Mouse (Mus musculus) hindbrain, embryonic 13.5 days (tissue): Measurements from ENCODE around the gene C5ar2. TPM values are rescaled to one million over a fixed set of nuclear protein-coding genes. Genes with fewer than 3 reads are reported as not detected.

Experiments used
- ATAC-seq: fragments of 200-750 bp; cut with Nextera tagmentation; 2 replicates; pipeline ENCODE4 v1.8.0; 2017; ENCODE audit warnings: moderate TSS enrichment; ENCODE audit not compliant: low FRiP score
- H3K27ac ChIP-seq: fragments of 300-500 bp; sonication (generic); 2 replicates; pipeline ENCODE4 v1.5.1; 2015; ENCODE audit warnings: inconsistent platforms, mild to moderate bottlenecking, moderate library complexity
- H3K27me3 ChIP-seq: fragments of 300-500 bp; sonication (generic); 2 replicates; pipeline ENCODE4 v1.6.1; 2015; ENCODE audit warnings: mild to moderate bottlenecking, inconsistent platforms
- H3K36me3 ChIP-seq: fragments of 300-500 bp; sonication (generic); 2 replicates; pipeline ENCODE4 v1.6.1; 2015; ENCODE audit warnings: mild to moderate bottlenecking, inconsistent platforms
- H3K4me1 ChIP-seq: fragments of 300-500 bp; sonication (generic); replicated peaks from 2 replicates; pipeline ENCODE4 v1.6.1; 2015; ENCODE audit warnings: inconsistent platforms
- H3K4me2 ChIP-seq: fragments of 300-500 bp; sonication (generic); 2 replicates; pipeline ENCODE4 v1.6.1; 2015; ENCODE audit warnings: inconsistent platforms, mild to moderate bottlenecking, moderate library complexity
- H3K4me3 ChIP-seq: fragments of 300-500 bp; sonication (generic); 2 replicates; pipeline ENCODE4 v1.5.1; 2015; ENCODE audit warnings: mild to moderate bottlenecking, inconsistent platforms
- H3K9ac ChIP-seq: fragments of 300-500 bp; sonication (generic); 2 replicates; pipeline ENCODE4 v1.6.1; 2015; ENCODE audit warnings: mild to moderate bottlenecking, inconsistent platforms
- H3K9me3 ChIP-seq: fragments of 300-500 bp; sonication (generic); 2 replicates; pipeline ENCODE4 v1.6.1; 2016; ENCODE audit warnings: inconsistent platforms
- WGBS: fragments of 180-500 bp; shearing (Covaris S2); methylation state at CpG from one replicate; pipeline ENCODE4 v1.1.7; 2015; 5-methylcytosine and 5-hydroxymethylcytosine counted together
- polyA plus RNA-seq: library from polyadenylated mRNA; unstranded; fragments of >200 nt; fragmentation: Nextera tagmentation; extraction: Ambion mirVana; gene quantifications from 2 replicates; pipeline ENCODE4 v1.2.1, GENCODE M21; 2015

Gene C5ar2
- polyA plus RNA-seq, 1 experiment from 2014 or later: 0.14 TPM

GRCm38 (mm10) chr7:16208781-16209665 lies 34.9 kb downstream of the C5ar2 start:
- H3K27ac ChIP-seq: no peak overlapping the region
- no peak overlapping the region for H3K4me3 ChIP-seq
- H3K9me3 ChIP-seq: no peaks in the 10 kb centered on the region
- no peaks in the 10 kb centered on the region for H3K4me1 ChIP-seq
- WGBS: 91% methylated on average over 21 of the region's 21 CpGs
- ATAC-seq: no peak
- H3K36me3 ChIP-seq: peaks cover 91% of the 10 kb centered on the region
- no peak overlapping the region for H3K9ac ChIP-seq
- no peaks in the 10 kb centered on the region for H3K27me3 ChIP-seq
- no peak overlapping the region for H3K4me2 ChIP-seq

GRCm38 (mm10) chr7:16207496-16207895 lies 36.5 kb downstream of the C5ar2 start:
- Histone ChIP-seq H3K4me1 (no peaks in the 10 kb centered on the region), H3K27me3 (no peaks in the 10 kb centered on the region), H3K36me3 (peaks cover 91% of the 10 kb centered on the region), H3K9ac (peak overlapping the region; percentile 39; the same call in 1 of the 2 replicates), H3K27ac (no peak overlapping the region), H3K9me3 (no peaks in the 10 kb centered on the region), H3K4me3 (no peak overlapping the region), H3K4me2 (no peak overlapping the region)
- no peak for ATAC-seq
- WGBS: 87% methylated on average over 10 of the region's 10 CpGs

DNA sequence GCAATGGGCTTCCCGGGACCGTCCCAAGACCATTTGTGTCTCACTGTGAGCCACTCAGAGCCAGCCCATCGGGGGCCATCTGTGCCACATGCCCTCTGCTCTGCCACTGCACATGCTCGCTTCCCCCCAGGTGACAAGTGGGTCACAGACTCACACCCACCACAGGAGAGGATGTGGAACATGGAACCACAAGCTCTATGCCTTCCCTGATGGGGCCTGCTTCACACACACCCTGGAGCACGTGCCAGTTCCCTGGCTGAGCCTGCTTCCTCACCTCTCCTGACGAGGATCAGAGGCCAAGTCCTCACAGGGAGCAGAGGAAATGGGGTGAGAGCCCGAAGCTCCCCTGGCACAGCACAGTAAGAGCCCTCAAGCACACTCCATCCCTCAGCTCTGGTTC lies 36.9 kb downstream of the C5ar2 start:
- 86% methylated on average over 7 of the region's 7 CpGs for WGBS
- peaks cover 93% of the 10 kb centered on the region for H3K36me3 ChIP-seq

GRCm38 (mm10) chr7:16204791-16205190 lies 39.2 kb downstream of the C5ar2 start:
- Histone ChIP-seq H3K4me1 (no peaks in the 10 kb centered on the region), H3K9ac (no peak overlapping the region), H3K4me3 (no peak overlapping the region), H3K9me3 (no peaks in the 10 kb centered on the region), H3K27ac (no peak overlapping the region), H3K27me3 (no peaks in the 10 kb centered on the region), H3K4me2 (no peak overlapping the region), H3K36me3 (peaks cover 93% of the 10 kb centered on the region)
- 83% methylated on average over 9 of the region's 9 CpGs for WGBS
- ATAC-seq: no peak

More for the DNA sequence above, 36.9 kb downstream of the C5ar2 start:
- Histone ChIP-seq H3K9ac (no peak overlapping the region), H3K4me1 (no peaks in the 10 kb centered on the region), H3K4me3 (no peak overlapping the region), H3K27me3 (no peaks in the 10 kb centered on the region), H3K27ac (no peak overlapping the region), H3K9me3 (no peaks in the 10 kb centered on the region), H3K4me2 (no peak overlapping the region)
- no peak for ATAC-seq

GRCm38 (mm10) chr7:16203505-16203903 lies 40.5 kb downstream of the C5ar2 start:
- Histone ChIP-seq H3K27ac (no peak overlapping the region), H3K4me1 (no peaks in the 10 kb centered on the region), H3K4me2 (no peak overlapping the region), H3K36me3 (peaks cover 93% of the 10 kb centered on the region), H3K27me3 (no peaks in the 10 kb centered on the region), H3K9me3 (no peaks in the 10 kb centered on the region), H3K9ac (no peak overlapping the region), H3K4me3 (no peak overlapping the region)
- ATAC-seq: no peak
- WGBS: 95% methylated on average over 13 of the region's 13 CpGs

DNA sequence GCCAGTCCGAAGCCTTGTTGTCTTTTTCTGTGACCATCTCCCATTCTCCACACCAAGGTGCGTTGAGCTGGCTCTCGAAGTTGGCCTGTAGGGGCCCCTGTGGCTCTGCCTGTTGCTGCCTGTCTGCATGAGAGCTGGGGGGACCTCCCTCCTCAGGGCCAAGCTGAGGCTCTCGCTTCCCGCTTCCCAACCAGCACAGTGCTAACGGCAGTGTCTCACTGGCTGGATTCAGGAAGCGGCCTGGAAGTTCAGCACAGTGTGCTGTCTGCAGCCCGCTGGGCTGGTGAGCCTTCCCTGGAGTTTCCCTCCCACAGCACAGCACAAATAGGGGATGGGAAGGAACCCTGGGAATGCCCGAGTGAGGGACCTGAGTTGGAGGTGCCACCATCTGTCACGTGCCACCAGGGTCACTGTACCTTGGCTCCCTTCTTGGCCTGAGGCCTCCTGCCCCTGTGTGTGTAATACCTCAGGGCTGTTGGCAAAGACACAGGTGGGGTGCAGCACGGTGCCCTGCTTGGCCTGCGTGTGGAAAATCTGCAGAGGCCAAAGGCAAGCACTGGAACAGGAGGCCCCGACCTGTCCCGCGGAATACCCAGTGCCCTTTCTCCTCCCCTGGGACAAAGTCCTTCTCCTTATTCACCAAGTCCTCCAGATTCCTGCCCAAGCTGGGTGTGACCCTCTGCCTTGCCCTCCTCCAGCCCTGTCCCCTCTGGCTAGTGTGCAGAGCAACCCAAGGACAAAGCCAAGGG lies 41.0 kb downstream of the C5ar2 start:
- 85% methylated on average over 15 of the region's 15 CpGs for WGBS
- no peaks in the 10 kb centered on the region for H3K9me3 ChIP-seq
- H3K4me2 ChIP-seq: no peak overlapping the region
- ATAC-seq: no peak
- no peak overlapping the region for H3K27ac ChIP-seq
- H3K36me3 ChIP-seq: peaks cover 96% of the 10 kb centered on the region
- H3K4me3 ChIP-seq: no peak overlapping the region
- no peaks in the 10 kb centered on the region for H3K4me1 ChIP-seq
- H3K9ac ChIP-seq: no peak overlapping the region
- H3K27me3 ChIP-seq: no peaks in the 10 kb centered on the region

DNA sequence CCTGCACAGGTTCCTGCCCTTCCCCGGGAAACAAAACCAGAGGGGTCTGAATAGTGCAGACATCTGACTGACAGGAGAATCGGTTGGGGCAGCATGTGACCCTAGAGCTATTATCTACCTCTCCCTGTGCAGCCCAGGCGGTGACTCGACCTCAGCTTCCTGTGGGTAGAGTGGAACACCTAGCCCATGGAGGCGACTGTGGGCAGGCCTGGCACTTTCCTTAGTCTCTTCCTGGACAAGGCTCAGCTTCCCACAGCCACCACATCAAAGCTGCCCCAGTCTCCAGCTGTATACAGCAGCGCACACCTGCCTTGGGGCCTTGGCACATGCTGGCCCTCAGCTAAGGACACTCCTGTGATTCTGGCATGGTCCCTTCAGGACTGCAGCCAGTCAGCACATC lies 42.8 kb downstream of the C5ar2 start:
- H3K36me3 ChIP-seq: peaks cover 99% of the 10 kb centered on the region
- no peak for ATAC-seq
- H3K9me3 ChIP-seq: no peaks in the 10 kb centered on the region
- H3K9ac ChIP-seq: no peak overlapping the region
- H3K27ac ChIP-seq: no peak overlapping the region
- no peaks in the 10 kb centered on the region for H3K27me3 ChIP-seq
- H3K4me2 ChIP-seq: no peak overlapping the region
- no peak overlapping the region for H3K4me3 ChIP-seq
- H3K4me1 ChIP-seq: no peaks in the 10 kb centered on the region
- WGBS: 88% methylated on average over 6 of the region's 6 CpGs

- H3K27me3 ChIP-seq: no peaks in the 10 kb centered on the region
- H3K9ac ChIP-seq: no peak overlapping the region
- no peak overlapping the region for H3K4me3 ChIP-seq
- no peak for ATAC-seq
- WGBS: 91% methylated on average over 11 of the region's 11 CpGs
- H3K9me3 ChIP-seq: no peaks in the 10 kb centered on the region
- H3K36me3 ChIP-seq: peaks cover 84% of the 10 kb centered on the region
- H3K4me2 ChIP-seq: no peak overlapping the region
- no peaks in the 10 kb centered on the region for H3K4me1 ChIP-seq
- no peak overlapping the region for H3K27ac ChIP-seq
These were observed 45.4 kb downstream of the C5ar2 start for GRCm38 (mm10) chr7:16198540-16198939.

GRCm38 (mm10) chr7:16197166-16197565 lies 46.8 kb downstream of the C5ar2 start:
- Histone ChIP-seq H3K9ac (no peak overlapping the region), H3K4me3 (no peak overlapping the region), H3K9me3 (no peaks in the 10 kb centered on the region), H3K4me2 (no peak overlapping the region), H3K27ac (no peak overlapping the region), H3K27me3 (no peaks in the 10 kb centered on the region), H3K36me3 (peaks cover 70% of the 10 kb centered on the region), H3K4me1 (0 out of 2 replicates have a peak, but pooled peaks cover 2% of the 10 kb centered on the region)
- 81% methylated on average over 5 of the region's 5 CpGs for WGBS
- ATAC-seq: no peak

- Histone ChIP-seq H3K4me3 (no peak overlapping the region), H3K4me1 (0 out of 2 replicates have a peak, but pooled peaks cover 3% of the 10 kb centered on the region), H3K36me3 (peaks cover 65% of the 10 kb centered on the region), H3K9me3 (no peaks in the 10 kb centered on the region), H3K4me2 (no peak overlapping the region), H3K9ac (no peak overlapping the region), H3K27ac (no peak overlapping the region), H3K27me3 (no peaks in the 10 kb centered on the region)
- 85% methylated on average over 6 of the region's 6 CpGs for WGBS
- no peak for ATAC-seq
These were observed 47.3 kb downstream of the C5ar2 start for GRCm38 (mm10) chr7:16196616-16197015.

- 0 out of 2 replicates have a peak, but pooled peaks cover 3% of the 10 kb centered on the region for H3K4me1 ChIP-seq
- peaks cover 6% of the 10 kb centered on the region; the same call in 1 of the 2 replicates for H3K27me3 ChIP-seq
- H3K4me3 ChIP-seq: no peak overlapping the region
- no peak overlapping the region for H3K27ac ChIP-seq
- no peak for ATAC-seq
- WGBS: 56% methylated on average over 3 of the region's 3 CpGs
- H3K9me3 ChIP-seq: no peaks in the 10 kb centered on the region
- H3K36me3 ChIP-seq: peaks cover 36% of the 10 kb centered on the region
- H3K9ac ChIP-seq: no peak overlapping the region
- no peak overlapping the region for H3K4me2 ChIP-seq
These were observed 50.3 kb downstream of the C5ar2 start for GRCm38 (mm10) chr7:16193702-16194101.

DNA sequence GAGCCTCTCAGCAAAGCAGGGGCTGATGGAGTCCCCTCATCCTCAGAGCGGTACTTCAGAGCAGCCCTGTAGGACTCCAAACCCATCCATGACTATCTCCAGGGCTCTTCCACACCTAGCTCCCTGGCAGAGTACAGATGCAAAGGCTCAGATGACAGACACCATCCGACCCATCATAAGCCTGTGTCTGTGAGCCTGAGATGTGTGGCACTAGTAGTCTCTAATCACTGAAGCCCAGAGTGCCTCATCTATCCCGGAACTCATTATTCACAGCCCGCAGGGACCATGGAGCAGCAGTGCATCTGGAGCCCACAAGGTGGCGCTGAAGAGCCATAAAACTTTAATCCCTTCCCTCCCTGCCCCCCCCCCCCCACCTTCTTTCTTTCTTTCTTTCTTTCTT lies 51.6 kb downstream of the C5ar2 start:
- no peak overlapping the region for H3K4me3 ChIP-seq
- H3K27me3 ChIP-seq: peaks cover 6% of the 10 kb centered on the region; the same call in 1 of the 2 replicates
- peak; percentile 60 for ATAC-seq
- H3K9me3 ChIP-seq: no peaks in the 10 kb centered on the region
- H3K4me2 ChIP-seq: no peak overlapping the region
- no peak overlapping the region for H3K27ac ChIP-seq
- H3K9ac ChIP-seq: 0 out of 2 replicates have a peak overlapping the region, but pooled peaks have one; percentile 19
- H3K4me1 ChIP-seq: 0 out of 2 replicates have a peak, but pooled peaks cover 3% of the 10 kb centered on the region
- peaks cover 22% of the 10 kb centered on the region for H3K36me3 ChIP-seq
- 18% methylated on average over 5 of the region's 5 CpGs for WGBS
